Mouse (Mus musculus): ENCODE data around the gene Timp3.

- TF ChIP-seq EP300 (IDR thresholded peaks at IDR 0.05) (no peak), CTCF (IDR thresholded peaks at IDR 0.05) (no peak)
Observed at GRCm38 (mm10) chr10:86375903-86376302, 75.7 kb downstream of the Timp3 start.
